Mouse (Mus musculus): Measurements from ENCODE around the gene Rrp12. TPM values are rescaled to one million over a fixed set of nuclear protein-coding genes. Genes with fewer than 3 reads are reported as not detected.

Gene Rrp12
- polyA plus RNA-seq, 1 experiment from 2014 or later: 7.4 TPM

DNA sequence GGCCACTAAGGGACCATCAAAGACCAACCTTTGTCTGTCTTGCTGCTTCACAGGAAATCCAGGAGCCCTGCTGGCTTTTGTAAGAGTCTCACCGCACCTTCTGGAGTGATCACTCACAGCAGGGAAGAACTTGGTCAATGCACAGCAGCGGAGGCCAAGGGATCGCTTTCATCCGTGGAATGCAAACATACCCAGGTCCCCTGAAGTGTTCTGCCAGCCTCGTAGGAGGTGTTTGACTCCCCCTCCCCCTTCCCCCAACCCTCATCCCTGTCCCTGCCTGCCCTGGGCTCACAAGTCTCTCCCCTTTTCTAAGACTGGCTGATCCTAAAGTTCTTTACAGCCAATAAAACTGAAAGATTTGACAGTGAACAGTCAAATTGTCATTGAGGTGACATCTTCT lies 74.5 kb downstream of the Rrp12 start:
- Histone ChIP-seq H3K27ac (no peak overlapping the region), H3K4me3 (no peak overlapping the region), H3K4me2 (no peak overlapping the region), H3K4me1 (replicated peaks) (peaks cover 9% of the 10 kb centered on the region), H3K36me3 (no peaks in the 10 kb centered on the region), H3K9me3 (replicated peaks) (no peaks in the 10 kb centered on the region), H3K9ac (no peak overlapping the region), H3K27me3 (no peaks in the 10 kb centered on the region)
- ATAC-seq (replicated peaks; ENCODE audit: insufficient number of reproducible peaks, insufficient read depth, low FRiP score, low read depth): no peak
- 28% methylated on average over 5 of the region's 5 CpGs for WGBS

DNA sequence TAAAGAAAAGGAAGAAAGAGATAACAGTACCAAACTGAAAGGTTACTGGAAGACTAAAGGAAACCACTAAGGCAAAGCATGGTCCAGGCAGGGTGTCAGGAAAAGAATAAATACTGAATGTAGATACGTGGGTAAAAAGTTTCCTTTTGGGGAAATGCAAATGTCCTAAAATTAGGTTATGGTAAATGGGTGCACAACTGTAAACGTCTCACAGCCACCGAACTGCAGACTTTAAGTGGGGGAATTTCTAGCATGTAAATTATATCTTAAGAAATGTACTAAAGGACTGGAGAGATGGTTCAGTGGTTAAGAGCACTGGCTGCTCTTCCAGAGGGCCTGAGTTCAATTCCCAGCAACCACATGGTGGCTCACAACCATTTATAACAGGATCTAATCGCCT lies 77.2 kb downstream of the Rrp12 start:
- ATAC-seq (replicated peaks; ENCODE audit: insufficient number of reproducible peaks, insufficient read depth, low FRiP score, low read depth): no peak
- Histone ChIP-seq H3K9ac (no peak overlapping the region), H3K27ac (no peak overlapping the region), H3K36me3 (no peaks in the 10 kb centered on the region), H3K4me3 (no peak overlapping the region), H3K9me3 (replicated peaks) (no peaks in the 10 kb centered on the region), H3K27me3 (no peaks in the 10 kb centered on the region), H3K4me1 (replicated peaks) (peaks cover 9% of the 10 kb centered on the region), H3K4me2 (no peak overlapping the region)
- WGBS: 74% methylated on average over 4 of the region's 4 CpGs

DNA sequence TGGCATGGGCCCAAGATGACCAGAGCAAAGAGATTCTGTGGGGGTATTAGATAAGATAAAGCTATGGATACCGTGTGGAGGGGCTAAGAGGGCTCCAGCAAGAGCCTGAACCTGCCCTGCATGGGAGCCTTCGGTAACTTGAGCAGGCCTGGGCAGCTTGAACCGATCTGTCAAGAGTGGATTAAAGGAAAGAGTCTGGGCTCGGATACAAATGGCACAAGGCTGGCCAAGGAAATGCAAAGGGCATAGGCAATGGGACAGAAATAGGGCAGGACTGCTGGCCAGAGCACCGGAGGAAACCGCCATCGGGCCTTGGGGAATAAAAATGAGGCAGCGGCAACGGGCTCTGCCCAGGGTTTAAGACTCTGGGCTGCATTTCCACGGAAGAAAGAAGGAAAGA lies 78.6 kb downstream of the Rrp12 start:
- ATAC-seq (replicated peaks; ENCODE audit: insufficient number of reproducible peaks, insufficient read depth, low FRiP score, low read depth): no peak
- H3K27me3 ChIP-seq: no peaks in the 10 kb centered on the region
- H3K36me3 ChIP-seq: no peaks in the 10 kb centered on the region
- no peak overlapping the region for H3K4me2 ChIP-seq
- H3K4me1 ChIP-seq (replicated peaks): peaks cover 9% of the 10 kb centered on the region
- 33% methylated on average over 10 of the region's 10 CpGs for WGBS
- no peak overlapping the region for H3K4me3 ChIP-seq
- no peaks in the 10 kb centered on the region for H3K9me3 ChIP-seq (replicated peaks)
- H3K27ac ChIP-seq: peak overlapping the region; percentile 24
- H3K9ac ChIP-seq: no peak overlapping the region

DNA sequence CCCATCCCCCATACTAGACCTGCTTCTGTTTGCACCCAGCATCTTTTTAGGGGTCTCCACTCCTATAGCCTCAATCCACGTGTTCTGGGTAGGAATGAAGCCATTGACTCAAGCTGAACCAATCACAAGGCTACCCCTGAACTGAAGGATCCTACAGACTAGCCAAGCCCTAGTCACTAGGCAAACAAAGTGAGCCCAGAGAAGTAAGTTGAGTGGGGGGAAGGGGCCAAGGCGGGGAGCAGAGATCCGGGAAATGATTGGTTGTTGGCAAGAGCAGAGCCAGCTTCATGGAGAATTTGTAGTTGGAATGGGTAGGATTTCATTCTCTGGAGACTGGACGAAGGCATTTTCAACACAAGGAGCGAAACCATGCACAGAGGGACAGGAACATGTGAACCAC lies 79.1 kb downstream of the Rrp12 start:
- Histone ChIP-seq H3K4me3 (no peak overlapping the region), H3K27me3 (no peaks in the 10 kb centered on the region), H3K4me1 (replicated peaks) (peaks cover 9% of the 10 kb centered on the region), H3K36me3 (no peaks in the 10 kb centered on the region), H3K9me3 (replicated peaks) (no peaks in the 10 kb centered on the region), H3K9ac (no peak overlapping the region), H3K4me2 (no peak overlapping the region), H3K27ac (no peak overlapping the region)
- 43% methylated on average over 5 of the region's 5 CpGs for WGBS
- no peak for ATAC-seq (replicated peaks; ENCODE audit: insufficient number of reproducible peaks, insufficient read depth, low FRiP score, low read depth)

DNA sequence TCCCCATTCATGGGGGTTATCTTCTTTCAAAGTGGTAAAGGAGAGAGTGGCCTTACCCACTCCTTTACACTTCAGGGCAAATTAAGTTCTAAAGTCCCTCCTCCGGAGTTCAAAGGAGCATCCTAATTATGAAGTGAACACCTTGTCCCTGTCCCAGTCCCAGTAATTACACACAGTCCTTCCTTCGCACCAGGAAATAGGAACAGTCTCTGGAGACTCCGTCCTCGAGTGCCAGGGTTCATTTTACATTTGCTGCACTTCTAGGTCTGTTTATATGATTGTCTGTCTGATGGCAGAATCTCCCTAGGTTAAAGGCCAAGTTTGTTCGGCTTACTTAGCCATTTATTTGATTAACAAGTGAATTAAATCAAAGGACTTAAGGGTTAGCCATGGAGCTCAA lies 79.6 kb downstream of the Rrp12 start:
- Histone ChIP-seq H3K27me3 (no peaks in the 10 kb centered on the region), H3K4me3 (no peak overlapping the region), H3K9me3 (replicated peaks) (no peaks in the 10 kb centered on the region), H3K4me2 (no peak overlapping the region), H3K9ac (no peak overlapping the region), H3K4me1 (replicated peaks) (peaks cover 9% of the 10 kb centered on the region), H3K36me3 (no peaks in the 10 kb centered on the region), H3K27ac (no peak overlapping the region)
- WGBS: 70% methylated on average over 5 of the region's 5 CpGs
- ATAC-seq (replicated peaks; ENCODE audit: insufficient number of reproducible peaks, insufficient read depth, low FRiP score, low read depth): no peak

DNA sequence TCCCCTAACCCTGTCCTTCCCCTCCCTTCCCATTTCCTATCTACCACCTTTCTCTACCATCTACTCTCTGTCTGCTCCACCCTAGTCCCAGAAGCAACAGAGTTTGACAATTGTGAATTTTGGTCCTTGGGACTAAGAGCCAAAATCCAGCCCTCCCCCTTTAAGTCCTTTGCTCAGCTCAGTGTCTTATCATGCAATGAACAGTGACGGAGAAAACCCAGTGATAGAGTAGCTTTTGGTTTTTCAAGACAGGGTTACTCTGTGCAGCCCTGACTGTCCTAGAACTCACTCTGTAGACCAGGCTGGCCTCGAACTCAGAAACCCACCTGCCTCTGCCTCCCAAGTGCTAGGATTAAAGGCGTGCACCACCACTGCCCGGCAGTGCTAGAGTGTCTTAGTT lies 82.6 kb downstream of the Rrp12 start:
- no peaks in the 10 kb centered on the region for H3K36me3 ChIP-seq
- H3K9ac ChIP-seq: no peak overlapping the region
- no peaks in the 10 kb centered on the region for H3K9me3 ChIP-seq (replicated peaks)
- ATAC-seq (replicated peaks; ENCODE audit: insufficient number of reproducible peaks, insufficient read depth, low FRiP score, low read depth): no peak
- H3K27ac ChIP-seq: no peak overlapping the region
- 78% methylated on average over 4 of the region's 4 CpGs for WGBS
- H3K4me1 ChIP-seq (replicated peaks): peaks cover 9% of the 10 kb centered on the region
- no peaks in the 10 kb centered on the region for H3K27me3 ChIP-seq
- H3K4me2 ChIP-seq: no peak overlapping the region
- H3K4me3 ChIP-seq: no peak overlapping the region

Other genes with a start within 250 kb of the Rrp12 start
- gene Slit1, start 152.5 kb downstream of the Rrp12 start, polyA plus RNA-seq (2015; fragmentation: Nextera tagmentation; extraction: Ambion mirVana): 0.09 and 0.19 TPM in 2 replicates
- 9.3 and 12.8 TPM in 2 replicates for gene Arhgap19, start 94.1 kb downstream of the Rrp12 start, polyA plus RNA-seq (2015; fragmentation: Nextera tagmentation; extraction: Ambion mirVana)
- gene Frat1, start 66.2 kb downstream of the Rrp12 start, polyA plus RNA-seq (2015; fragmentation: Nextera tagmentation; extraction: Ambion mirVana): 2.1 and 2.6 TPM in 2 replicates
- gene Frat2, start 48.0 kb downstream of the Rrp12 start, polyA plus RNA-seq (2015; fragmentation: Nextera tagmentation; extraction: Ambion mirVana): 2.2 and 3.5 TPM in 2 replicates
- gene Pgam1, start 15.8 kb upstream of the Rrp12 start, polyA plus RNA-seq (2015; fragmentation: Nextera tagmentation; extraction: Ambion mirVana): 666 and 693 TPM in 2 replicates
- 39.3 and 46.9 TPM in 2 replicates for gene Exosc1, start 37.2 kb upstream of the Rrp12 start, polyA plus RNA-seq (2015; fragmentation: Nextera tagmentation; extraction: Ambion mirVana)
- 46.5 and 62.7 TPM in 2 replicates for gene Zdhhc16, start 37.3 kb upstream of the Rrp12 start, polyA plus RNA-seq (2015; fragmentation: Nextera tagmentation; extraction: Ambion mirVana)
- gene Mms19, start 85.0 kb upstream of the Rrp12 start, polyA plus RNA-seq (2015; fragmentation: Nextera tagmentation; extraction: Ambion mirVana): 19.7 and 22.5 TPM in 2 replicates
- 14.6 and 18.0 TPM in 2 replicates for gene Ubtd1, start 85.6 kb upstream of the Rrp12 start, polyA plus RNA-seq (2015; fragmentation: Nextera tagmentation; extraction: Ambion mirVana)
- 0.25 TPM in 1 of 2 replicates, not detected in the other for gene Ankrd2, start 139.8 kb upstream of the Rrp12 start, polyA plus RNA-seq (2015; fragmentation: Nextera tagmentation; extraction: Ambion mirVana)
- 0.44 and 0.80 TPM in 2 replicates for gene Hoga1, start 149.4 kb upstream of the Rrp12 start, polyA plus RNA-seq (2015; fragmentation: Nextera tagmentation; extraction: Ambion mirVana)
- not detected in 2 replicates for gene 4933411K16Rik, start 156.1 kb upstream of the Rrp12 start, polyA plus RNA-seq (2015; fragmentation: Nextera tagmentation; extraction: Ambion mirVana)
- 10.4 and 12.6 TPM in 2 replicates for gene Morn4, start 190.2 kb upstream of the Rrp12 start, polyA plus RNA-seq (2015; fragmentation: Nextera tagmentation; extraction: Ambion mirVana)
- 13.3 and 16.1 TPM in 2 replicates for gene Pi4k2a, start 194.3 kb upstream of the Rrp12 start, polyA plus RNA-seq (2015; fragmentation: Nextera tagmentation; extraction: Ambion mirVana)
- gene Avpi1, start 232.9 kb upstream of the Rrp12 start, polyA plus RNA-seq (2015; fragmentation: Nextera tagmentation; extraction: Ambion mirVana): 29.7 and 34.1 TPM in 2 replicates

Measured in heart, embryonic 15.5 days (tissue).